Mouse (Mus musculus) splenic B cell, adult 2 months (primary cell): ENCODE measurements around the gene Limd1.
"Not testable (repeated sequence)": the region's sequence is repeated elsewhere in the genome, so short reads cannot be mapped to it uniquely, and the experiment has no call there.

Experiments used
- DNase-seq: peaks from one replicate; pipeline ENCODE4 v3.0.0-alpha.2; 2011; ENCODE audit warnings: low read depth, low spot score
- H3K27me3 ChIP-seq: 2 replicates; pipeline ENCODE4 v1.6.1; 2012; ENCODE audit warnings: mild to moderate bottlenecking, low read length, moderate library complexity, mixed read lengths; ENCODE audit not compliant: control insufficient read depth, poor library complexity, insufficient read depth, severe bottlenecking
- H3K36me3 ChIP-seq: 2 replicates; pipeline ENCODE4 v1.6.1; 2012; ENCODE audit warnings: mild to moderate bottlenecking, low read length, moderate library complexity, mixed read lengths; ENCODE audit not compliant: control insufficient read depth, poor library complexity, insufficient read depth, severe bottlenecking

Limd1 gene

GRCm38 (mm10) chr9:123478586-123479195 is at the start of gene Limd1:
Gene Limd1, plus strand, starts transcription at chr9:123478706.
- peak; percentile 67 for DNase-seq
- H3K27me3 ChIP-seq: no peaks in the 10 kb centered on the region
- peaks cover 3% of the 10 kb centered on the region for H3K36me3 ChIP-seq

GRCm38 (mm10) chr9:123429863-123430262 is 48.6 kb upstream of the Limd1 start:
- peaks cover 1% of the 10 kb centered on the region for H3K36me3 ChIP-seq
- no peak for DNase-seq
- no peaks in the 10 kb centered on the region for H3K27me3 ChIP-seq

GRCm38 (mm10) chr9:123430973-123431372 is 47.5 kb upstream of the Limd1 start:
- H3K27me3 ChIP-seq: no peaks in the 10 kb centered on the region
- peaks cover 1% of the 10 kb centered on the region for H3K36me3 ChIP-seq
- DNase-seq: no peak

GRCm38 (mm10) chr9:123438223-123438622 is 40.3 kb upstream of the Limd1 start:
- DNase-seq: no peak
- Histone ChIP-seq H3K27me3 (no peaks in the 10 kb centered on the region), H3K36me3 (peaks cover 3% of the 10 kb centered on the region; the same call in 1 of the 2 replicates)

- Histone ChIP-seq H3K36me3 (0 out of 2 replicates have a peak, but pooled peaks cover 3% of the 10 kb centered on the region), H3K27me3 (no peaks in the 10 kb centered on the region)
- no peak for DNase-seq
These were observed 38.1 kb upstream of the Limd1 start for GRCm38 (mm10) chr9:123440230-123441058.

- H3K27me3 ChIP-seq, H3K36me3 ChIP-seq: not testable (repeated sequence)
- DNase-seq: peak; percentile 33
These were observed 31.4 kb upstream of the Limd1 start for GRCm38 (mm10) chr9:123447101-123447500.

GRCm38 (mm10) chr9:123448594-123448993 is 29.9 kb upstream of the Limd1 start:
- Histone ChIP-seq H3K36me3 (no peaks in the 10 kb centered on the region), H3K27me3 (no peaks in the 10 kb centered on the region)
- no peak for DNase-seq

GRCm38 (mm10) chr9:123450174-123450573 is 28.3 kb upstream of the Limd1 start:
- H3K36me3 ChIP-seq: no peaks in the 10 kb centered on the region; the same call in none of the 2 replicates
- no peaks in the 10 kb centered on the region for H3K27me3 ChIP-seq
- peak; percentile 76 for DNase-seq

- DNase-seq: no peak
- H3K36me3 ChIP-seq: no peaks in the 10 kb centered on the region; the same call in none of the 2 replicates
- no peaks in the 10 kb centered on the region for H3K27me3 ChIP-seq
These were observed 26.7 kb upstream of the Limd1 start for GRCm38 (mm10) chr9:123451772-123452171.

- no peak for DNase-seq
- H3K36me3 ChIP-seq: no peaks in the 10 kb centered on the region; the same call in none of the 2 replicates
- no peaks in the 10 kb centered on the region for H3K27me3 ChIP-seq
These were observed 21.6 kb upstream of the Limd1 start for GRCm38 (mm10) chr9:123456634-123457602.

- no peaks in the 10 kb centered on the region; the same call in none of the 2 replicates for H3K36me3 ChIP-seq
- H3K27me3 ChIP-seq: no peaks in the 10 kb centered on the region
These were observed 20.9 kb upstream of the Limd1 start for GRCm38 (mm10) chr9:123457603-123458002.

GRCm38 (mm10) chr9:123467141-123467620 is 11.3 kb upstream of the Limd1 start:
- no peak for DNase-seq

More at GRCm38 (mm10) chr9:123457603-123458002, 20.9 kb upstream of the Limd1 start:
- no peak for DNase-seq

GRCm38 (mm10) chr9:123468406-123469085 is 10.0 kb upstream of the Limd1 start:
- Histone ChIP-seq H3K27me3 (no peaks in the 10 kb centered on the region), H3K36me3 (no peaks in the 10 kb centered on the region)
- no peak for DNase-seq

More at GRCm38 (mm10) chr9:123467141-123467620, 11.3 kb upstream of the Limd1 start:
- Histone ChIP-seq H3K27me3 (no peaks in the 10 kb centered on the region), H3K36me3 (no peaks in the 10 kb centered on the region)

GRCm38 (mm10) chr9:123469087-123469486 is 9.4 kb upstream of the Limd1 start:
- no peaks in the 10 kb centered on the region for H3K36me3 ChIP-seq
- no peak for DNase-seq
- H3K27me3 ChIP-seq: no peaks in the 10 kb centered on the region
